Mouse (Mus musculus): Measurements from ENCODE around the gene Slmap. TPM values are rescaled to one million over a fixed set of nuclear protein-coding genes. Genes with fewer than 3 reads are reported as not detected.

Gene Slmap
- polyA plus RNA-seq, 1 experiment from 2014 or later: 24.0 TPM

Other genes with a start within 250 kb of the Slmap start
- gene Dennd6a, start 38.9 kb upstream of the Slmap start, polyA plus RNA-seq (2016; fragmentation: Nextera tagmentation; extraction: Ambion mirVana): 30.0 and 31.5 TPM in 2 replicates
- gene Arf4, start 103.1 kb upstream of the Slmap start, polyA plus RNA-seq (2016; fragmentation: Nextera tagmentation; extraction: Ambion mirVana): 577 and 596 TPM in 2 replicates
- 12.3 TPM in 2 replicates for gene Pde12, start 135.0 kb upstream of the Slmap start, polyA plus RNA-seq (2016; fragmentation: Nextera tagmentation; extraction: Ambion mirVana)
- 0.01 TPM in 1 of 2 replicates, not detected in the other for gene Dnah12, start 158.3 kb upstream of the Slmap start, polyA plus RNA-seq (2016; fragmentation: Nextera tagmentation; extraction: Ambion mirVana)

All from neural tube, embryonic 12.5 days (tissue).